Comparison of ENCODE assay signal across 22 mouse cellular contexts in genomic region chr13:48929535-48930110, GRCm38 (mm10). TPM values are rescaled to one million over a fixed set of nuclear protein-coding genes. Genes with fewer than 3 reads are reported as not detected.
DNase-seq lines count a peak whose midpoint lies in the region; ATAC-seq and TF ChIP-seq lines count a peak whose summit lies in the region.
"Had no signal": no experiment of that assay in that cellular context is flagged by ENCODE, and none has a peak within 500 bp of the region (broad histone marks: within the 10 kb centered on the region; RNA-seq: fewer than 3 reads in every experiment).

No protein-coding gene starts in this region.

- H3K4me1 ChIP-seq in liver, adult 2 months (ENCODE audit: control insufficient read depth, insufficient read depth, low read length), result peaks cover 33% of the 10 kb centered on the region
- H3K4me1 ChIP-seq in liver, postnatal 0 days (ENCODE audit: insufficient read depth), result no peaks in the 10 kb centered on the region
- H3K4me1 ChIP-seq in heart, embryonic 11.5 days (ENCODE audit: control insufficient read depth, insufficient read depth, low read length), result peaks cover 7% of the 10 kb centered on the region; the same call in 1 of the 2 replicates
- H3K4me1 ChIP-seq: embryonic facial prominence, embryonic 15.5 days; hindbrain, embryonic 15.5 days; limb, embryonic 15.5 days had no signal

- H3K36me3 ChIP-seq in liver, adult 2 months (ENCODE audit: control insufficient read depth, insufficient read depth, low read length), result peaks cover 11% of the 10 kb centered on the region; the same call in 1 of the 2 replicates
- H3K36me3 ChIP-seq in liver, postnatal 0 days (replicated peaks; ENCODE audit: insufficient read depth, low read length), result peaks cover 62% of the 10 kb centered on the region
- peaks cover 19% of the 10 kb centered on the region for H3K36me3 ChIP-seq in heart, embryonic 11.5 days (ENCODE audit: control insufficient read depth, insufficient read depth, low read length)

- no peak for TF ChIP-seq CTCF in liver, adult 2 months (IDR thresholded peaks at IDR 0.05; ENCODE audit: low read depth, low read length)
- no peak for TF ChIP-seq CTCF in liver, postnatal 0 days (IDR thresholded peaks at IDR 0.05; ENCODE audit: low read depth)

- no peak overlapping the region for H3K4me3 ChIP-seq in liver, adult 2 months (ENCODE audit: insufficient read depth, low read depth, low read length)
- H3K4me3 ChIP-seq in liver, postnatal 0 days (ENCODE audit: low read depth, low read length), result no peak overlapping the region
- no peak overlapping the region for H3K4me3 ChIP-seq in heart, embryonic 11.5 days (ENCODE audit: low read depth, low read length)
- H3K4me3 ChIP-seq: embryonic facial prominence, embryonic 15.5 days; gastrocnemius, adult 2 months; heart, embryonic 13.5 days; hindbrain, embryonic 15.5 days; limb, embryonic 15.5 days had no signal

- H3K27me3 ChIP-seq in liver, adult 2 months (ENCODE audit: control insufficient read depth, insufficient read depth, low read length), result no peaks in the 10 kb centered on the region
- H3K27me3 ChIP-seq in liver, postnatal 0 days (ENCODE audit: insufficient read depth, low read length), result no peaks in the 10 kb centered on the region
- H3K27me3 ChIP-seq in heart, embryonic 11.5 days (ENCODE audit: control insufficient read depth, insufficient read depth, low read length), result no peaks in the 10 kb centered on the region
- H3K27me3 ChIP-seq: embryonic facial prominence, embryonic 15.5 days; heart, embryonic 13.5 days; hindbrain, embryonic 15.5 days; limb, embryonic 15.5 days; Patski had no signal

- H3K27ac ChIP-seq in liver, adult 2 months (replicated peaks; ENCODE audit: insufficient read depth, low read depth, low read length), result peak overlapping the region; percentile 22; the same call in 1 of the 2 replicates
- H3K27ac ChIP-seq in liver, postnatal 0 days (ENCODE audit: low read depth), result no peak overlapping the region
- no peak overlapping the region for H3K27ac ChIP-seq in heart, embryonic 11.5 days (ENCODE audit: low read depth, low read length)
- H3K27ac ChIP-seq: embryonic facial prominence, embryonic 15.5 days; gastrocnemius, adult 2 months; heart, embryonic 13.5 days; hindbrain, embryonic 15.5 days; kidney, postnatal 0 days; limb, embryonic 15.5 days had no signal

- H3K4me2 ChIP-seq in liver, postnatal 0 days (ENCODE audit: low read depth, low read length), result no peak overlapping the region
- H3K4me2 ChIP-seq in heart, embryonic 11.5 days, result no peak overlapping the region
- H3K4me2 ChIP-seq: embryonic facial prominence, embryonic 15.5 days; heart, embryonic 13.5 days; hindbrain, embryonic 15.5 days; limb, embryonic 15.5 days had no signal

- peaks cover 23% of the 10 kb centered on the region for H3K79me2 ChIP-seq in liver, adult 2 months (ENCODE audit: control insufficient read depth, insufficient read depth, low read length)

- H3K9me3 ChIP-seq in liver, postnatal 0 days (ENCODE audit: low read length), result no peaks in the 10 kb centered on the region
- no peaks in the 10 kb centered on the region for H3K9me3 ChIP-seq in heart, embryonic 11.5 days (replicated peaks; ENCODE audit: control insufficient read depth, low read length)
- H3K9me3 ChIP-seq: embryonic facial prominence, embryonic 15.5 days; heart, embryonic 13.5 days; hindbrain, embryonic 15.5 days; limb, embryonic 15.5 days had no signal

- 63% methylated on average over 3 of the region's 3 CpGs for WGBS in liver, adult 2 months
- 70% methylated on average over 3 of the region's 3 CpGs for WGBS in liver, postnatal 0 days (ENCODE audit: insufficient replicate concordance)
- WGBS in heart, embryonic 11.5 days (ENCODE audit: insufficient replicate concordance), result 81% methylated on average over 3 of the region's 3 CpGs

- H3K9ac ChIP-seq in liver, adult 2 months (ENCODE audit: low read depth, low read length), result no peak overlapping the region
- H3K9ac ChIP-seq in liver, postnatal 0 days (replicated peaks), result no peak overlapping the region
- H3K9ac ChIP-seq in heart, embryonic 11.5 days (ENCODE audit: low read depth, low read length), result no peak overlapping the region
- H3K9ac ChIP-seq: embryonic facial prominence, embryonic 15.5 days; heart, embryonic 13.5 days; hindbrain, embryonic 15.5 days; limb, embryonic 15.5 days had no signal

- no peak for TF ChIP-seq POLR2A in liver, adult 2 months (IDR thresholded peaks at IDR 0.05; ENCODE audit: extremely low read depth, insufficient read depth, low read length)

- DNase-seq in liver, adult 2 months (ENCODE audit: extremely low read depth, low read depth, low spot score), result no peak
- DNase-seq in liver, postnatal 0 days, result no peak
- DNase-seq in CD8-positive naive resting alpha-beta T cell, adult 2 months (ENCODE audit: low read depth in 2 of 2, low spot score in 2 of 2), result peak; percentile 10 to 40
- DNase-seq in thymus, postnatal 14 days, result peak; percentile 27
- DNase-seq in cerebellum, postnatal 14 days, result no peak
- no peak for DNase-seq in urinary bladder, postnatal 4 days (ENCODE audit: low spot score in 2 of 2)
- DNase-seq: adrenal gland, postnatal 25 days; cerebellum, adult 11 months; cerebellum, postnatal 36 days; gastrocnemius, adult 2 months; heart, adult 11 months; heart, postnatal 36 days; kidney, adult 11 months had no signal

- no peak for TF ChIP-seq EP300 in liver, postnatal 0 days (IDR thresholded peaks at IDR 0.05; ENCODE audit: low read depth)

- no peak for ATAC-seq in liver, postnatal 0 days
- ATAC-seq in megakaryocyte, adult 5-6 weeks (ENCODE audit: poor library complexity, severe bottlenecking), result 0 out of 2 replicates have a peak, but pooled peaks have one; percentile 43
- no peak for ATAC-seq in heart, embryonic 11.5 days (replicated peaks; ENCODE audit: insufficient number of reproducible peaks, low FRiP score, low TSS enrichment)
- ATAC-seq: forebrain, embryonic 16.5 days; Patski had no signal

RNA-seq across cellular contexts. Expression of gene Fam120a, which starts 38.2 kb away (rescaled TPM):
- 45.1 and 59.3 TPM in 2 replicates for total RNA-seq in liver, adult 2 months (2014; rRNA removed)
- polyA plus RNA-seq in liver, adult 2 months (2012; rRNA removed), result 40.1 and 40.6 TPM in 2 replicates
- polyA plus RNA-seq in liver, postnatal 0 days (2015; fragmentation: Nextera tagmentation; extraction: Ambion mirVana), result 13.1 and 13.3 TPM in 2 replicates
- total RNA-seq in megakaryocyte, adult 5-6 weeks (2015), result 191 and 192 TPM in 2 replicates
- 118 and 132 TPM in 2 replicates for total RNA-seq in megakaryocyte, adult 5-6 weeks (2017)
- 26.3 and 31.2 TPM in 2 replicates for polyA plus RNA-seq in heart, embryonic 11.5 days (2014; fragmentation: Nextera tagmentation; extraction: Ambion mirVana)

RNA-seq across cellular contexts. Expression of gene Phf2, which starts 58.7 kb away (rescaled TPM):
- total RNA-seq in liver, adult 2 months (2014; rRNA removed), result 3.0 and 4.1 TPM in 2 replicates
- 5.8 and 6.7 TPM in 2 replicates for polyA plus RNA-seq in liver, adult 2 months (2012; rRNA removed)
- polyA plus RNA-seq in liver, postnatal 0 days (2015; fragmentation: Nextera tagmentation; extraction: Ambion mirVana), result 1.5 and 1.6 TPM in 2 replicates
- 24.8 and 26.8 TPM in 2 replicates for total RNA-seq in megakaryocyte, adult 5-6 weeks (2015)
- total RNA-seq in megakaryocyte, adult 5-6 weeks (2017), result 9.9 and 15.3 TPM in 2 replicates
- 5.3 and 7.5 TPM in 2 replicates for polyA plus RNA-seq in heart, embryonic 11.5 days (2014; fragmentation: Nextera tagmentation; extraction: Ambion mirVana)

Comparison
In these comparisons a context has a peak if more than half of its experiments do, and no peak if none do; other contexts are left out.
1. DNase-seq: peak in CD8-positive naive resting alpha-beta T cell, adult 2 months (2 of 2) and thymus, postnatal 14 days (single experiment); none in liver, adult 2 months (single experiment), liver, postnatal 0 days (single experiment), cerebellum, postnatal 14 days (0 of 2) and urinary bladder, postnatal 4 days (0 of 2).